Mouse (Mus musculus) lung, embryonic 15.5 days (tissue): ENCODE measurements around the gene D630045J12Rik. TPM values are rescaled to one million over a fixed set of nuclear protein-coding genes. Genes with fewer than 3 reads are reported as not detected.

Experiments
- ATAC-seq: fragments of 200-750 bp; cut with Nextera tagmentation; 2 replicates; pipeline ENCODE4 v1.8.0; 2017; ENCODE audit warnings: moderate number of reproducible peaks, borderline replicate concordance; ENCODE audit not compliant: low FRiP score, low TSS enrichment; ENCODE audit errors: extremely low read depth
- H3K27ac ChIP-seq: fragments of 300-500 bp; sonication (generic); 2 replicates; pipeline ENCODE4 v1.5.1; 2015; ENCODE audit warnings: moderate library complexity, mild to moderate bottlenecking, inconsistent platforms
- H3K27me3 ChIP-seq: fragments of 300-500 bp; sonication (generic); 2 replicates; pipeline ENCODE4 v1.6.1; 2015; ENCODE audit warnings: inconsistent platforms
- H3K36me3 ChIP-seq: fragments of 300-500 bp; sonication (generic); 2 replicates; pipeline ENCODE4 v1.6.1; 2015; ENCODE audit warnings: inconsistent platforms
- H3K4me1 ChIP-seq: fragments of 300-500 bp; sonication (generic); 2 replicates; pipeline ENCODE4 v1.6.1; 2015; ENCODE audit warnings: inconsistent platforms
- H3K4me2 ChIP-seq: fragments of 300-500 bp; sonication (generic); 2 replicates; pipeline ENCODE4 v1.6.1; 2015; ENCODE audit warnings: inconsistent platforms, mild to moderate bottlenecking, moderate library complexity
- H3K4me3 ChIP-seq: fragments of 300-500 bp; sonication (generic); 2 replicates; pipeline ENCODE4 v1.5.1; 2015; ENCODE audit warnings: mild to moderate bottlenecking, inconsistent platforms
- H3K9ac ChIP-seq: fragments of 300-500 bp; sonication (generic); 2 replicates; pipeline ENCODE4 v1.6.1; 2015; ENCODE audit warnings: inconsistent platforms
- H3K9me3 ChIP-seq: fragments of 300-500 bp; sonication (generic); 2 replicates; pipeline ENCODE4 v1.6.1; 2016; ENCODE audit warnings: inconsistent platforms
- WGBS: fragments of 180-500 bp; shearing (Covaris S2); methylation state at CpG from one replicate; pipeline ENCODE4 v1.1.7; 2015; 5-methylcytosine and 5-hydroxymethylcytosine counted together
- polyA plus RNA-seq: library from polyadenylated mRNA; unstranded; fragments of >200 nt; fragmentation: Nextera tagmentation; extraction: Ambion mirVana; gene quantifications from 2 replicates; pipeline ENCODE4 v1.2.1, GENCODE M21; 2015

Gene D630045J12Rik
- polyA plus RNA-seq, 1 experiment from 2014 or later = 3.4 TPM

DNA sequence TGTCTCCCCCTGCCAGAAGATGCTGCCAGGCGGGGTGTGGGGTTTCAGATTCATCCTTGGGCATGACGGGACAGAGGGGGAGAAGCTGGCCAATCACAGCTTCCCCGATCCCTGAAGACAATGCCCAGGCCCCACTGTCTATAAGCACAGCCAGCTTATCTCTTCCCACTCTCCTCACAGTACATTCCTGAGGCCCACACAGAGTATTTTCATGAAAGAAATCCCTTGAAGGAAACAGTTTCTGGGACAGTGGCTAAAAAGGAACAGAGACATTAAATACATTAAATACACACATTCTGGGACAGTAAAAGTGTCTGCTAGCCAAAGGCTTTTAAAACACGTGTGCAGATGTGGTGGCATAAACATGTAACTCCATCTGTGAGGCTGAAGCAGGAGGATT, 173.4 kb downstream of the D630045J12Rik start:
- H3K27ac ChIP-seq = no peak overlapping the region
- 38% methylated on average over 4 of the region's 4 CpGs for WGBS
- no peak for ATAC-seq

GRCm38 (mm10) chr6:38073592-38073991, 180.2 kb downstream of the D630045J12Rik start:
- no peaks in the 10 kb centered on the region for H3K9me3 ChIP-seq
- H3K4me1 ChIP-seq = no peaks in the 10 kb centered on the region
- no peak for ATAC-seq
- no peaks in the 10 kb centered on the region for H3K27me3 ChIP-seq
- H3K4me2 ChIP-seq = no peak overlapping the region
- no peak overlapping the region for H3K9ac ChIP-seq
- WGBS = 90% methylated on average over 3 of the region's 3 CpGs
- H3K27ac ChIP-seq = no peak overlapping the region
- H3K36me3 ChIP-seq = no peaks in the 10 kb centered on the region
- no peak overlapping the region for H3K4me3 ChIP-seq

More for the DNA sequence above, 173.4 kb downstream of the D630045J12Rik start:
- no peaks in the 10 kb centered on the region for H3K27me3 ChIP-seq
- no peak overlapping the region for H3K4me3 ChIP-seq
- no peaks in the 10 kb centered on the region for H3K36me3 ChIP-seq
- peaks cover 16% of the 10 kb centered on the region for H3K4me1 ChIP-seq
- no peak overlapping the region for H3K4me2 ChIP-seq
- no peaks in the 10 kb centered on the region for H3K9me3 ChIP-seq
- H3K9ac ChIP-seq = no peak overlapping the region

Other genes with a start within 250 kb of the D630045J12Rik start
- 0.97 and 1.3 TPM in 2 replicates for gene Svopl, start 207.0 kb downstream of the D630045J12Rik start, polyA plus RNA-seq
- 49.7 and 58.9 TPM in 2 replicates for gene Tmem213, start 144.8 kb downstream of the D630045J12Rik start, polyA plus RNA-seq
- 3.2 and 5.9 TPM in 2 replicates for gene Atp6v0a4, start 129.4 kb downstream of the D630045J12Rik start, polyA plus RNA-seq
- gene Zc3hav1l, start 45.2 kb upstream of the D630045J12Rik start, polyA plus RNA-seq = 9.3 and 9.5 TPM in 2 replicates
- gene Zc3hav1, start 100.6 kb upstream of the D630045J12Rik start, polyA plus RNA-seq = 7.5 and 7.8 TPM in 2 replicates
- 8.9 TPM in 2 replicates for gene Ttc26, start 127.5 kb upstream of the D630045J12Rik start, polyA plus RNA-seq
- 10.1 and 12.7 TPM in 2 replicates for gene Ubn2, start 179.9 kb upstream of the D630045J12Rik start, polyA plus RNA-seq